Mouse (Mus musculus) midbrain, embryonic 12.5 days (tissue): ENCODE measurements around the gene Dlg2. TPM values are rescaled to one million over a fixed set of nuclear protein-coding genes. Genes with fewer than 3 reads are reported as not detected.
A peak's percentile ranks its signal among the peaks of the same experiment; 100 is the strongest.

Experiments
- ATAC-seq: fragments of 200-750 bp; cut with Nextera tagmentation; 2 replicates; pipeline ENCODE4 v1.8.0; 2017; ENCODE audit warnings: low read depth, moderate TSS enrichment, moderate library complexity; ENCODE audit not compliant: low FRiP score
- H3K27ac ChIP-seq: fragments of 300-500 bp; sonication (generic); replicated peaks from 2 replicates; pipeline ENCODE4 v1.5.1; 2016; ENCODE audit warnings: mild to moderate bottlenecking
- H3K27me3 ChIP-seq: fragments of 300-500 bp; sonication (generic); 2 replicates; pipeline ENCODE4 v1.6.1; 2016; ENCODE audit warnings: mild to moderate bottlenecking
- H3K36me3 ChIP-seq: fragments of 300-500 bp; sonication (generic); 2 replicates; pipeline ENCODE4 v1.6.1; 2016
- H3K4me1 ChIP-seq: fragments of 300-500 bp; sonication (generic); 2 replicates; pipeline ENCODE4 v1.6.1; 2016
- H3K4me2 ChIP-seq: fragments of 300-500 bp; sonication (generic); replicated peaks from 2 replicates; pipeline ENCODE4 v1.6.1; 2016; ENCODE audit warnings: mild to moderate bottlenecking, moderate library complexity
- H3K4me3 ChIP-seq: fragments of 300-500 bp; sonication (generic); 2 replicates; pipeline ENCODE4 v1.5.1; 2016; ENCODE audit warnings: mild to moderate bottlenecking
- H3K9ac ChIP-seq: fragments of 300-500 bp; sonication (generic); replicated peaks from 2 replicates; pipeline ENCODE4 v1.6.1; 2016; ENCODE audit warnings: mild to moderate bottlenecking, moderate library complexity
- H3K9me3 ChIP-seq: fragments of 300-500 bp; sonication (generic); 2 replicates; pipeline ENCODE4 v1.6.1; 2016; ENCODE audit warnings: mild to moderate bottlenecking
- WGBS: fragments of 180-500 bp; shearing (Covaris S2); methylation state at CpG from one replicate; pipeline ENCODE4 v1.1.7; 2016; 5-methylcytosine and 5-hydroxymethylcytosine counted together
- polyA plus RNA-seq: library from polyadenylated mRNA; unstranded; fragments of >200 nt; fragmentation: Nextera tagmentation; extraction: Ambion mirVana; gene quantifications from 2 replicates; pipeline ENCODE4 v1.2.1, GENCODE M21; 2016

Gene Dlg2
- polyA plus RNA-seq, 1 experiment from 2014 or later = 4.2 TPM

GRCm38 (mm10) chr7:91785871-91786270 lies 1309.4 kb downstream of the Dlg2 start:
- no peaks in the 10 kb centered on the region for H3K27me3 ChIP-seq
- H3K9me3 ChIP-seq = no peaks in the 10 kb centered on the region
- no peaks in the 10 kb centered on the region for H3K36me3 ChIP-seq
- H3K4me1 ChIP-seq = no peaks in the 10 kb centered on the region
- no peak overlapping the region for H3K4me3 ChIP-seq
- ATAC-seq = no peak
- no peak overlapping the region for H3K4me2 ChIP-seq
- no peak overlapping the region for H3K9ac ChIP-seq
- H3K27ac ChIP-seq = no peak overlapping the region
- WGBS = 87% methylated on average over 3 of the region's 3 CpGs

- Histone ChIP-seq H3K4me2 (no peak overlapping the region), H3K27ac (no peak overlapping the region), H3K4me3 (no peak overlapping the region), H3K4me1 (no peaks in the 10 kb centered on the region), H3K36me3 (no peaks in the 10 kb centered on the region), H3K9me3 (no peaks in the 10 kb centered on the region), H3K27me3 (no peaks in the 10 kb centered on the region), H3K9ac (no peak overlapping the region)
- WGBS = 81% methylated on average over 4 of the region's 4 CpGs
- no peak for ATAC-seq
These were observed 1314.6 kb downstream of the Dlg2 start for GRCm38 (mm10) chr7:91790949-91791564.

GRCm38 (mm10) chr7:91806632-91807031 lies 1330.2 kb downstream of the Dlg2 start:
- Histone ChIP-seq H3K4me2 (no peak overlapping the region), H3K9ac (no peak overlapping the region), H3K4me3 (no peak overlapping the region), H3K4me1 (no peaks in the 10 kb centered on the region), H3K36me3 (no peaks in the 10 kb centered on the region), H3K27me3 (no peaks in the 10 kb centered on the region), H3K9me3 (no peaks in the 10 kb centered on the region), H3K27ac (no peak overlapping the region)
- ATAC-seq = peak; percentile 62
- 10% methylated on average over 4 of the region's 4 CpGs for WGBS

- no peak overlapping the region for H3K27ac ChIP-seq
- no peaks in the 10 kb centered on the region for H3K36me3 ChIP-seq
- no peaks in the 10 kb centered on the region for H3K27me3 ChIP-seq
- no peaks in the 10 kb centered on the region for H3K4me1 ChIP-seq
- no peaks in the 10 kb centered on the region for H3K9me3 ChIP-seq
- H3K4me2 ChIP-seq = no peak overlapping the region
- ATAC-seq = no peak
- H3K9ac ChIP-seq = no peak overlapping the region
- H3K4me3 ChIP-seq = no peak overlapping the region
- 46% methylated on average over 2 of the region's 2 CpGs for WGBS
These were observed 1334.3 kb downstream of the Dlg2 start for GRCm38 (mm10) chr7:91810774-91811173.

GRCm38 (mm10) chr7:91818004-91818403 lies 1341.5 kb downstream of the Dlg2 start:
- WGBS = 80% methylated on average over 1 of the region's 1 CpGs
- H3K27me3 ChIP-seq = no peaks in the 10 kb centered on the region
- H3K4me1 ChIP-seq = no peaks in the 10 kb centered on the region
- no peaks in the 10 kb centered on the region for H3K9me3 ChIP-seq
- H3K9ac ChIP-seq = no peak overlapping the region
- H3K4me2 ChIP-seq = no peak overlapping the region
- ATAC-seq = no peak
- no peak overlapping the region for H3K4me3 ChIP-seq
- no peak overlapping the region for H3K27ac ChIP-seq
- no peaks in the 10 kb centered on the region for H3K36me3 ChIP-seq

- WGBS = 83% methylated on average over 5 of the region's 5 CpGs
- Histone ChIP-seq H3K9me3 (no peaks in the 10 kb centered on the region), H3K27me3 (no peaks in the 10 kb centered on the region), H3K4me1 (no peaks in the 10 kb centered on the region), H3K4me2 (no peak overlapping the region), H3K36me3 (no peaks in the 10 kb centered on the region), H3K27ac (no peak overlapping the region), H3K4me3 (no peak overlapping the region), H3K9ac (no peak overlapping the region)
- no peak for ATAC-seq
These were observed 1355.7 kb downstream of the Dlg2 start for GRCm38 (mm10) chr7:91832207-91832606.

- no peak overlapping the region for H3K9ac ChIP-seq
- H3K27me3 ChIP-seq = no peaks in the 10 kb centered on the region
- WGBS = 47% methylated on average over 1 of the region's 1 CpGs
- no peaks in the 10 kb centered on the region for H3K36me3 ChIP-seq
- H3K4me2 ChIP-seq = no peak overlapping the region
- no peaks in the 10 kb centered on the region for H3K4me1 ChIP-seq
- H3K27ac ChIP-seq = no peak overlapping the region
- ATAC-seq = no peak
- H3K9me3 ChIP-seq = no peaks in the 10 kb centered on the region
- H3K4me3 ChIP-seq = no peak overlapping the region
These were observed 1369.3 kb downstream of the Dlg2 start for GRCm38 (mm10) chr7:91845723-91846122.

- no peak overlapping the region for H3K9ac ChIP-seq
- H3K4me3 ChIP-seq = no peak overlapping the region
- H3K4me1 ChIP-seq = no peaks in the 10 kb centered on the region
- no peak for ATAC-seq
- H3K9me3 ChIP-seq = no peaks in the 10 kb centered on the region
- no peaks in the 10 kb centered on the region for H3K36me3 ChIP-seq
- H3K27ac ChIP-seq = no peak overlapping the region
- no peak overlapping the region for H3K4me2 ChIP-seq
- H3K27me3 ChIP-seq = no peaks in the 10 kb centered on the region
These were observed 1372.9 kb downstream of the Dlg2 start for GRCm38 (mm10) chr7:91849364-91849763.

- Histone ChIP-seq H3K36me3 (no peaks in the 10 kb centered on the region), H3K4me3 (no peak overlapping the region), H3K27ac (no peak overlapping the region), H3K9me3 (no peaks in the 10 kb centered on the region), H3K9ac (no peak overlapping the region), H3K27me3 (no peaks in the 10 kb centered on the region), H3K4me1 (no peaks in the 10 kb centered on the region), H3K4me2 (no peak overlapping the region)
- 57% methylated on average over 4 of the region's 4 CpGs for WGBS
- ATAC-seq = no peak
These were observed 1377.2 kb downstream of the Dlg2 start for GRCm38 (mm10) chr7:91853653-91854052.

- no peak overlapping the region for H3K27ac ChIP-seq
- H3K4me2 ChIP-seq = no peak overlapping the region
- H3K9me3 ChIP-seq = no peaks in the 10 kb centered on the region
- ATAC-seq = no peak
- H3K4me1 ChIP-seq = no peaks in the 10 kb centered on the region
- H3K9ac ChIP-seq = no peak overlapping the region
- H3K27me3 ChIP-seq = no peaks in the 10 kb centered on the region
- 94% methylated on average over 2 of the region's 2 CpGs for WGBS
- no peaks in the 10 kb centered on the region for H3K36me3 ChIP-seq
- H3K4me3 ChIP-seq = no peak overlapping the region
These were observed 1380.5 kb downstream of the Dlg2 start for GRCm38 (mm10) chr7:91856931-91857330.

GRCm38 (mm10) chr7:91862806-91863531 lies 1386.5 kb downstream of the Dlg2 start:
- H3K4me3 ChIP-seq = no peak overlapping the region
- H3K27me3 ChIP-seq = no peaks in the 10 kb centered on the region
- no peak overlapping the region for H3K27ac ChIP-seq
- ATAC-seq = peak; percentile 80
- 63% methylated on average over 5 of the region's 5 CpGs for WGBS
- H3K9me3 ChIP-seq = no peaks in the 10 kb centered on the region
- no peak overlapping the region for H3K4me2 ChIP-seq
- H3K36me3 ChIP-seq = no peaks in the 10 kb centered on the region
- no peak overlapping the region for H3K9ac ChIP-seq
- peaks cover 4% of the 10 kb centered on the region; the same call in 1 of the 2 replicates for H3K4me1 ChIP-seq

- H3K9ac ChIP-seq = no peak overlapping the region
- H3K27me3 ChIP-seq = no peaks in the 10 kb centered on the region
- H3K9me3 ChIP-seq = no peaks in the 10 kb centered on the region
- no peak overlapping the region for H3K27ac ChIP-seq
- no peaks in the 10 kb centered on the region for H3K4me1 ChIP-seq
- H3K4me2 ChIP-seq = no peak overlapping the region
- H3K4me3 ChIP-seq = no peak overlapping the region
- ATAC-seq = no peak
- H3K36me3 ChIP-seq = no peaks in the 10 kb centered on the region
- 74% methylated on average over 1 of the region's 1 CpGs for WGBS
These were observed 1392.4 kb downstream of the Dlg2 start for GRCm38 (mm10) chr7:91868919-91869318.

- Histone ChIP-seq H3K9me3 (no peaks in the 10 kb centered on the region), H3K9ac (no peak overlapping the region), H3K27ac (no peak overlapping the region), H3K36me3 (no peaks in the 10 kb centered on the region), H3K4me3 (no peak overlapping the region), H3K27me3 (no peaks in the 10 kb centered on the region), H3K4me1 (no peaks in the 10 kb centered on the region), H3K4me2 (no peak overlapping the region)
- no peak for ATAC-seq
- 74% methylated on average over 1 of the region's 1 CpGs for WGBS
These were observed 1400.4 kb downstream of the Dlg2 start for GRCm38 (mm10) chr7:91876831-91877230.
